Mouse (Mus musculus) adipocyte (in vitro differentiated cells): ENCODE measurements around the gene Olfr987.
"Not testable (repeated sequence)": the region's sequence is repeated elsewhere in the genome, so short reads cannot be mapped to it uniquely, and the experiment has no call there.

Experiments used
- DNase-seq: peaks from one replicate; pipeline ENCODE4 v3.0.0-alpha.2; 2016; ENCODE audit warnings: low spot score

Olfr987 gene

GRCm38 (mm10) chr2:85339215-85339614 is at the start of gene Olfr987:
TSS of gene Olfr987 (minus strand) at chr2:85339315.
- not testable (repeated sequence) for DNase-seq

- DNase-seq = not testable (repeated sequence)
Measured at GRCm38 (mm10) chr2:85363127-85363526, 24.0 kb upstream of the Olfr987 start, which contains the start of gene Olfr988. TSS of gene Olfr988 (minus strand) at chr2:85363227.

GRCm38 (mm10) chr2:85339972-85340371 is 857 bp upstream of the Olfr987 start:
- no peak for DNase-seq

GRCm38 (mm10) chr2:85319106-85319505 is 20.0 kb downstream of the Olfr987 start:
- DNase-seq = no peak

- no peak for DNase-seq
Measured at GRCm38 (mm10) chr2:85285406-85285805, 53.7 kb downstream of the Olfr987 start.

- DNase-seq = no peak
Measured at GRCm38 (mm10) chr2:85284626-85285025, 54.5 kb downstream of the Olfr987 start.

GRCm38 (mm10) chr2:85283631-85284466 is 55.3 kb downstream of the Olfr987 start:
- DNase-seq = no peak

GRCm38 (mm10) chr2:85281023-85281422 is 58.1 kb downstream of the Olfr987 start:
- DNase-seq = no peak
